Mouse (Mus musculus) cerebellum, postnatal 25 days (tissue): ENCODE measurements around the gene Hipk1.
A peak's percentile ranks its signal among the peaks of the same experiment; 100 is the strongest.

Experiments
- DNase-seq, 2 experiments: peaks; one replicate each; pipeline ENCODE4 v3.0.0; 2021; ENCODE audit warnings: mixed read lengths in 2 of 2

The Hipk1 gene

GRCm38 (mm10) chr3:103714236-103714875 is 77.0 kb downstream of the Hipk1 start:
- DNase-seq: no peak

DNA sequence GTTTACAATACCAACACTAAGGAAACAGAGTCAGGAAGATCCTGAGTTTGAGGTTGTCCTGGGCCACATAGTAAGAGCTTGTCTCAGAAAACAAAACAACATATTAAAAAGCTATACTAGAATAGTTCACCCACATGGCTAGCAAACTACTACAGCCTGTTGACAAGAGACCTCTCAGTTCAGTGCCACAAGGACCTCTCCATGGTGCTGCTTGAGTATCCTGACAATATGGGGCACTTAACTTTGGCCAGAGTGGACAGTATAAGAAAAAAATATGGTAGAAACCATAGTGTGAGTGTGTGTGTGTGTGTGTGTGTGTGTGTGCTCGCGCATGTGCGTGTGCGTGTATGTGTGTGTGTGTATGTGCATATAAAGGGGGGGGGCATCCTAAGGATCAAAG is 79.2 kb downstream of the Hipk1 start:
- no peak for DNase-seq

DNA sequence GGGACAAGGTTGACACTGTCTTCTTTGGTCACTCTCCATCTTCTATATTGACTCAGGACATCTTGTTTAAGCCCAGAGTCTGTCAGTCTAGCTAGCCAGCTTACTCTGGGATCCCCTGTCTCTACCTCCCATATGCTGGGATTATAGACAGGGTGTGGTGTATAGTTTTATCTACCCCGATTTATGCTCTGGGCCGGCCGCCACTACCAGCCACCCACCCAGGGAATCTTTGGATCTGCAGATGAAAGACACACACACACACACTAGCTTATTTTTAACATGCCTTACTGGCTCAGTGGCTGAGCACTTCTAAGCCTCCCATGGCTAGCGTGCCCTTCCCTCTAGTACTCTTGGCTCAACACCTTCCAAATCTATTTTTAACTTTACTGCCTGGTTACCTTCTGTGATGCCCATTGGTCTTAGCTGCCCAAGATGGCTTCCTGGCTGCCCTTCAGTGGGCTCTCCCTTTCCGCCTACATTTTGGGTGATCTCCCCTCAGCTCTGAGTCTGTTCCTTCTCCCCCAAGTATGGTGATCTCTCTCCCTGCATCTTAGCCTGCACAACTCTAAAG is 81.8 kb downstream of the Hipk1 start:
- no peak for DNase-seq

DNA sequence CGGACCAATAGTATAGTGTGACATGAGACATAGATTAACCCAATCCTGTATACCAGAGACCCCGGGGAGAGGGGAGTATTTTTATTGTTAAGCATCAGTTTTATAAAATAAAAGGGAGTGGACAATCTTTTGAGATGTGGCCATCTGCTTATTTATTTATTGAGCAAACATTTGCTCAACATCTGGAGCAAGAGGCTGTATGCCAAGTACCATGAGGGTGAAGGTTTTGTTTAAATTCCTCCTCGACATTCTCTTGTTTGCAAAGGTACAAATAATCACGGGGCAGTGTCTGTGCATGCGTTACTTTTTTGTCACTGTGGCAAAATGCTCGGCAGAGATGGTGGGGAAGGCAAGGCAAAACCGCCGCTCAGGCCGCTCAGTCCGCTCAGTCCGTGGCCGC is 85.9 kb downstream of the Hipk1 start:
- DNase-seq: no peak

- DNase-seq: peak in 1 of 2 experiments; percentile 30
These were observed 86.7 kb downstream of the Hipk1 start for GRCm38 (mm10) chr3:103704661-103705060.

- DNase-seq: no peak
These were observed 94.9 kb downstream of the Hipk1 start for GRCm38 (mm10) chr3:103696388-103696925.

GRCm38 (mm10) chr3:103695556-103695955 is 95.8 kb downstream of the Hipk1 start:
- DNase-seq: no peak

DNA sequence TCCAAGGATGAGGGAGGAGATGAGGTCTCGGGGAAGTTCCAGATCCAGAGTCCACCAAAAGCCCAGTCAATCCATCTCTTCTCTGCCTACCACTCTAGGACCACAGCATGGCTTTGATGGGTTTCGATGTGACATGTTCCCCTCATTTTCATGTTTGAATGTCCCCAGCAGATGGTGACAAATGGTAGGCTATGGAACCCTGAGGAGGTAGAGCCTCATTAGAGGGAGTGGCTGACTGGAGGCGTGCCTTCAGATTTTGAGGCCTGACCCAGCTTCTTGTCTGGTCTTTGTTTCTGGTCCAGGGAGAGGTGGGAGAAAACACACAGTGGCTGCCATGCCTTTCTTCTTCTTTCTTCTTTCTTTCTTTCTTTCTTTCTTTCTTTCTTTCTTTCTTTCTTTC is 100.9 kb downstream of the Hipk1 start:
- no peak for DNase-seq
